Mouse (Mus musculus): ENCODE results near the gene Dnm1.

GRCm38 (mm10) chr2:32348311-32348710, 4.8 kb downstream of the Dnm1 start:
- no peak for TF ChIP-seq CTCF (conservative IDR thresholded peaks at IDR 0.05; ENCODE audit: low read length)
- no peak for TF ChIP-seq NANOG (IDR thresholded peaks at IDR 0.05; ENCODE audit: borderline replicate concordance, low read length)
